Mouse (Mus musculus) embryonic fibroblast, embryonic 13.5 days (primary cell): ENCODE measurements at regions not wholly inside any gene's neighbourhood (a gene's known extent, or its start where the extent isn't known, plus 50 kb on each side); places are given as distances from the start of the nearest gene placed in this dataset.

Experiments used
- CTCF ChIP-seq: IDR thresholded peaks from 2 replicates; pipeline ENCODE4 v1.5.1; 2011; ENCODE audit warnings: mild to moderate bottlenecking, control low read depth, low read length, moderate library complexity, borderline replicate concordance; ENCODE audit not compliant: insufficient read depth
- POLR2A ChIP-seq: IDR thresholded peaks from 2 replicates; pipeline ENCODE4 v1.6.1; 2011; ENCODE audit warnings: low read depth, mild to moderate bottlenecking, control low read depth, low read length, moderate library complexity

DNA sequence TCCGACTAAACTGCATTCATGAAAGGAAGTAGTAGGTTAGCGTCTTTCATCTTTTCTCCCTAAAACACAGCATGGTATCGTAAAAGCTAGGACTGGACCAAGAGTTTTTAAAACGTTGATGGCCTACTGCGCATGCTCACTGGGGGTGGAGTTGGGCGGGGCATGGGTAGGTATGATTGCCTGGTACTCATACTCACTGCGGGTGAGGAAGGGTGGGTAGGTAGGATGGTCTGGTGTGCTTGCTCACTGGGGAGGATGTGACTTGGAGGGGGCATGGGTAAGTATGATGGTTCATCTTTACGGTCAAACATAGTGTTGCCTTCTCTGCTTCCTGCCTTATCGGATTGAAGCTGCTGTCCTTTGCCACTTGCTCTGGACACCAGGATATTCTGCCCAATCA lies 409.8 kb upstream of the Jarid2 start:
- TF ChIP-seq POLR2A (no peak), CTCF (no peak)
